Mouse (Mus musculus): Measurements from ENCODE around the gene Diaph3.

DNA sequence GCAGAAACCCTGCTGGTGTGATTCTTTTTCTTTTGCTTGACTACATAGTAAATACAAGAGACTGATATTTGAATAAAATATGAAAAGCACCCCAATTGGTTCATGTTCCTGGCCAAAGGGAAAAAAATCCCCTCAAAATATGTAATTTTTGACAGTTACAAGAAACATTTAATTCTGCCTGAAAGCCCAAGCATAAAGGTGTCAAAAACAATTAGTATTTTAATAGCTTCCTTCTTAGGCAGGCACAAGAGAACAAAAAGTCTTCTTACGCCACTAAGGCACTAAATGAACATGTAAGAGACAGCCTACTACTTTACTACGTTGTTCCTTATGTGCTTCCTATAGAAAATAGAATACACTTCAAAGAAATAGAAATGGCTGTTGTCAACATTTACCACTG lies 376.7 kb downstream of the Diaph3 start:
- no peak for TF ChIP-seq POLR2A (IDR thresholded peaks at IDR 0.05; ENCODE audit: low read depth, low read length)
- TF ChIP-seq CTCF (IDR thresholded peaks at IDR 0.05; ENCODE audit: extremely low read depth, insufficient read depth, insufficient read length, insufficient replicate concordance), result no peak
